Mouse (Mus musculus) liver, postnatal 0 days (tissue): ENCODE results near the gene Rps9.

Experiments used
- CTCF ChIP-seq: sonication (generic); IDR thresholded peaks from 2 replicates; pipeline ENCODE4 v1.5.1; 2016; ENCODE audit warnings: antibody characterized with exemption, low read depth
- EP300 ChIP-seq: IDR thresholded peaks from 2 replicates; pipeline ENCODE4 v1.6.1; 2016; ENCODE audit warnings: antibody characterized with exemption, low read depth, mild to moderate bottlenecking

GRCm38 (mm10) chr7:3674507-3675227 is 29.1 kb upstream of the Rps9 start:
- peak; percentile 95 for TF ChIP-seq CTCF
- TF ChIP-seq EP300 = no peak
